In the genomic region with DNA sequence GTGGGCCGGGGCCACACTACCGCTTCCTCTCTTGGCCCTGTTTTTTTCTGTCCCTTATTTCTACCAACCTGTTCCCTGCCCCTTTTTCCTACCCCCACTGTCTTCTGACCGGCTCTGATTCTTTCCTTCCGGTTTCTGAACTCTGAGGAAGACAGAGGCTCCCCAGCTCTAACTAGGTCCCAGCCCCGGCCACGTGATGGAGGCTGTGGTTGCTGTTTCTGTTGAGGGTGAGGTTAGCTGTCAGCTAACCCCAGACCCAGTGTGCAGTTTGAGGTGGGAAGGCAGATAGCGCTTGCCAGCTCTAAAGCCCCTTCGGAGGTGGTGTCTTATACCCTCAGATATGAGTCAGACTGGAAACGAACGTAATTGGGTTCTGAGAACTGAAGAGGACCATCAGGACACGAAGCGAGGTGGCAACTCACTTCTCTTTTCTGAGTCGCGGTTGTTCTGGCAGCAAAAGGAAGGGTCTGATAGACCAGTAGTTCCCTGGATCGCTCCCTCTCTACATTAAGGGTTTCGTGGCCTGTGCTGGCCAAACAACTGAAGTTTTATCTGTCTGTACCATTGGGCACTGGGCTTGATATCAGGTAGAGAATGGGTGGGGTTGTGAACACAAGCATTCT, we compare ENCODE assay signal across 8 mouse cellular contexts. TPM values are rescaled to one million over a fixed set of nuclear protein-coding genes. Genes with fewer than 3 reads are reported as not detected.
DNase-seq lines count a peak whose midpoint lies in the region; ATAC-seq and TF ChIP-seq lines count a peak whose summit lies in the region.

No protein-coding gene starts in this region.

- H3K79me2 ChIP-seq in myocyte (ENCODE audit: control insufficient read depth, insufficient read depth) = no peaks in the 10 kb centered on the region

- peak; percentile 73 for TF ChIP-seq EP300 in liver, embryonic 14.5 days (IDR thresholded peaks at IDR 0.05; ENCODE audit: low read depth)

- ATAC-seq in forebrain, embryonic 11.5 days (replicated peaks; ENCODE audit: low FRiP score) = no peak
- ATAC-seq in hindbrain, embryonic 12.5 days (ENCODE audit: low FRiP score) = no peak
- ATAC-seq in liver, embryonic 14.5 days (ENCODE audit: insufficient read depth) = peak; percentile 68

- no peaks in the 10 kb centered on the region for H3K36me3 ChIP-seq in forebrain, embryonic 11.5 days (ENCODE audit: control insufficient read depth, insufficient read depth, low read length)
- no peaks in the 10 kb centered on the region for H3K36me3 ChIP-seq in hindbrain, embryonic 12.5 days
- no peaks in the 10 kb centered on the region for H3K36me3 ChIP-seq in liver, embryonic 14.5 days (replicated peaks; ENCODE audit: control insufficient read depth, insufficient read depth, low read depth)
- H3K36me3 ChIP-seq in myocyte (ENCODE audit: control insufficient read depth, insufficient read depth) = no peaks in the 10 kb centered on the region

- H3K27me3 ChIP-seq in forebrain, embryonic 11.5 days (ENCODE audit: control insufficient read depth, insufficient read depth, low read length) = peaks cover 3% of the 10 kb centered on the region; the same call in 1 of the 2 replicates
- H3K27me3 ChIP-seq in hindbrain, embryonic 12.5 days = peaks cover 16% of the 10 kb centered on the region; the same call in 1 of the 2 replicates
- H3K27me3 ChIP-seq in liver, embryonic 14.5 days (ENCODE audit: control insufficient read depth, insufficient read depth, low read length) = no peaks in the 10 kb centered on the region
- no peaks in the 10 kb centered on the region for H3K27me3 ChIP-seq in myocyte (ENCODE audit: control insufficient read depth, insufficient read depth, insufficient read length)

- DNase-seq in right cerebral cortex, adult 2 months (ENCODE audit: low spot score in 2 of 2) = peak; percentile 41 to 47
- no peak for DNase-seq in right cerebral cortex, postnatal 36 days (ENCODE audit: low spot score in 2 of 2)
- no peak for DNase-seq in forebrain, embryonic 11.5 days (ENCODE audit: low spot score)
- DNase-seq in liver, embryonic 14.5 days (ENCODE audit: low read depth in 3 of 3, low spot score in 3 of 3) = peak in 1 of 3 experiments; percentile 60
- peak; percentile 83 for DNase-seq in thymus, postnatal 25 days
- DNase-seq in kidney, adult 8-10 months = no peak

- TF ChIP-seq POLR2A in myocyte (IDR thresholded peaks at IDR 0.05; ENCODE audit: insufficient read length, low read depth) = no peak

- peak overlapping the region; percentile 44 for H3K4me3 ChIP-seq in forebrain, embryonic 11.5 days (ENCODE audit: low read depth, low read length)
- peak overlapping the region; percentile 52 for H3K4me3 ChIP-seq in hindbrain, embryonic 12.5 days
- peak overlapping the region; percentile 64 to 65 for H3K4me3 ChIP-seq in liver, embryonic 14.5 days (ENCODE audit: insufficient read depth in 1 of 2, low read depth in 2 of 2, low read length in 2 of 2)
- H3K4me3 ChIP-seq in myocyte = peak overlapping the region; percentile 30

- no peak overlapping the region for H3K27ac ChIP-seq in forebrain, embryonic 11.5 days (ENCODE audit: low read depth, low read length)
- no peak overlapping the region for H3K27ac ChIP-seq in hindbrain, embryonic 12.5 days
- peak overlapping the region; percentile 14 for H3K27ac ChIP-seq in liver, embryonic 14.5 days

- TF ChIP-seq CTCF in liver, embryonic 14.5 days (IDR thresholded peaks at IDR 0.05; ENCODE audit: low read depth) = no peak

- WGBS in forebrain, embryonic 11.5 days = 66% methylated on average over 16 of the region's 16 CpGs
- WGBS in hindbrain, embryonic 12.5 days = 66% methylated on average over 16 of the region's 16 CpGs
- WGBS in liver, embryonic 14.5 days (ENCODE audit: insufficient replicate concordance) = 10% methylated on average over 16 of the region's 16 CpGs

- no peak overlapping the region for H3ac ChIP-seq in myocyte (ENCODE audit: control insufficient read depth, insufficient read length)

- H3K4me2 ChIP-seq in forebrain, embryonic 11.5 days (ENCODE audit: low read depth, low read length, severe bottlenecking) = no peak overlapping the region; the same call in 1 of the 2 replicates
- peak overlapping the region; percentile 99 for H3K4me2 ChIP-seq in hindbrain, embryonic 12.5 days (replicated peaks)
- H3K4me2 ChIP-seq in liver, embryonic 14.5 days (ENCODE audit: low read depth) = peak overlapping the region; percentile 95
- H3K4me2 ChIP-seq in myocyte (ENCODE audit: low read depth) = peak overlapping the region; percentile 87

- H3K9ac ChIP-seq in forebrain, embryonic 11.5 days (ENCODE audit: low read length) = no peak overlapping the region
- H3K9ac ChIP-seq in hindbrain, embryonic 12.5 days = no peak overlapping the region
- peak overlapping the region; percentile 56 for H3K9ac ChIP-seq in liver, embryonic 14.5 days (replicated peaks)

- peaks cover 8% of the 10 kb centered on the region; the same call in 1 of the 2 replicates for H3K4me1 ChIP-seq in forebrain, embryonic 11.5 days (replicated peaks; ENCODE audit: control insufficient read depth, insufficient read depth, low read length)
- peaks cover 5% of the 10 kb centered on the region; the same call in 1 of the 2 replicates for H3K4me1 ChIP-seq in hindbrain, embryonic 12.5 days
- peaks cover 8 to 32% of the 10 kb centered on the region in 2 experiments for H3K4me1 ChIP-seq in liver, embryonic 14.5 days (replicated peaks; ENCODE audit: control insufficient read depth in 2 of 2, insufficient read depth in 2 of 2, low read length in 1 of 2)

- no peaks in the 10 kb centered on the region for H3K9me3 ChIP-seq in forebrain, embryonic 11.5 days (ENCODE audit: control insufficient read depth, low read length)
- H3K9me3 ChIP-seq in hindbrain, embryonic 12.5 days (replicated peaks) = no peaks in the 10 kb centered on the region
- no peaks in the 10 kb centered on the region for H3K9me3 ChIP-seq in liver, embryonic 14.5 days (ENCODE audit: control insufficient read depth, low read length)

TF ChIP-seq in myocyte, 11 proteins besides CTCF, POLR2A, EP300 and RAD21:
- TF ChIP-seq REST (IDR thresholded peaks at IDR 0.05; ENCODE audit: insufficient read depth, insufficient read length) (no peak), MYOD1 (IDR thresholded peaks at IDR 0.05; ENCODE audit: control insufficient read depth in 1 of 3, insufficient read length in 2 of 3, low read depth in 2 of 3) (no peak), USF1 (IDR thresholded peaks at IDR 0.05; ENCODE audit: low read depth) (peak; percentile 63), SRF (IDR thresholded peaks at IDR 0.05; ENCODE audit: control insufficient read depth, insufficient read length, low read depth) (no peak), CEBPB (IDR thresholded peaks at IDR 0.05; ENCODE audit: insufficient read depth, poor library complexity, severe bottlenecking) (no peak), POLR2AphosphoS2 (IDR thresholded peaks at IDR 0.05; ENCODE audit: insufficient read length, low read depth) (no peak)

RNA-seq across cellular contexts. Expression of gene Trpv2, which starts 2.4 kb away (rescaled TPM):
- 3.0 and 3.1 TPM in 2 replicates for polyA plus RNA-seq in forebrain, embryonic 11.5 days (2014; fragmentation: Nextera tagmentation; extraction: Ambion mirVana)
- polyA plus RNA-seq in hindbrain, embryonic 12.5 days (2016; fragmentation: Nextera tagmentation; extraction: Ambion mirVana) = 10.8 and 14.3 TPM in 2 replicates
- polyA plus RNA-seq in liver, embryonic 14.5 days (2012; rRNA removed) = 3.5 and 4.2 TPM in 2 replicates
- 4.6 and 4.8 TPM in 2 replicates for polyA plus RNA-seq in liver, embryonic 14.5 days (2014; fragmentation: Nextera tagmentation; extraction: Ambion mirVana)
- 5.4 TPM for polyA plus RNA-seq in myocyte (2012; fragmentation: generic; extraction: Trizol)

RNA-seq across cellular contexts. Expression of gene Ubb, which starts 25.7 kb away (rescaled TPM):
- 3,283 and 3,484 TPM in 2 replicates for polyA plus RNA-seq in forebrain, embryonic 11.5 days (2014; fragmentation: Nextera tagmentation; extraction: Ambion mirVana)
- 3,674 and 3,736 TPM in 2 replicates for polyA plus RNA-seq in hindbrain, embryonic 12.5 days (2016; fragmentation: Nextera tagmentation; extraction: Ambion mirVana)
- polyA plus RNA-seq in liver, embryonic 14.5 days (2012; rRNA removed) = 1,013 and 1,031 TPM in 2 replicates
- polyA plus RNA-seq in liver, embryonic 14.5 days (2014; fragmentation: Nextera tagmentation; extraction: Ambion mirVana) = 1,383 and 1,393 TPM in 2 replicates
- 2,028 TPM for polyA plus RNA-seq in myocyte (2012; fragmentation: generic; extraction: Trizol)

RNA-seq across cellular contexts. Expression of gene Cenpv, which starts 37.6 kb away (rescaled TPM):
- polyA plus RNA-seq in forebrain, embryonic 11.5 days (2014; fragmentation: Nextera tagmentation; extraction: Ambion mirVana) = 61.5 and 79.6 TPM in 2 replicates
- polyA plus RNA-seq in hindbrain, embryonic 12.5 days (2016; fragmentation: Nextera tagmentation; extraction: Ambion mirVana) = 47.2 and 51.6 TPM in 2 replicates
- 23.4 and 26.6 TPM in 2 replicates for polyA plus RNA-seq in liver, embryonic 14.5 days (2012; rRNA removed)
- polyA plus RNA-seq in liver, embryonic 14.5 days (2014; fragmentation: Nextera tagmentation; extraction: Ambion mirVana) = 21.8 and 22.3 TPM in 2 replicates
- 11.1 TPM for polyA plus RNA-seq in myocyte (2012; fragmentation: generic; extraction: Trizol)

Comparison
In these comparisons a context has a peak if more than half of its experiments do, and no peak if none do; other contexts are left out.
1. DNase-seq: peak in right cerebral cortex, adult 2 months (2 of 2) and thymus, postnatal 25 days (single experiment); none in right cerebral cortex, postnatal 36 days (0 of 2), forebrain, embryonic 11.5 days (single experiment) and kidney, adult 8-10 months (0 of 2).
2. Peak in every context shown above with its lines, with median percentiles within 50 percentile points of each other: H3K4me3 ChIP-seq.